Mouse (Mus musculus): ENCODE measurements around the gene Tmem191c. TPM values are rescaled to one million over a fixed set of nuclear protein-coding genes. Genes with fewer than 3 reads are reported as not detected.

Tmem191c gene
- polyA plus RNA-seq, 1 experiment from 2014 or later: 15.0 TPM

- Histone ChIP-seq H3K4me1 (ENCODE audit: control insufficient read depth, insufficient read depth, low read length) (peaks cover 73% of the 10 kb centered on the region), H3K27me3 (ENCODE audit: control insufficient read depth, insufficient read depth, low read length) (no peaks in the 10 kb centered on the region), H3K4me3 (ENCODE audit: low read length) (no peak overlapping the region), H3K4me2 (ENCODE audit: low read depth, low read length) (no peak overlapping the region), H3K9me3 (replicated peaks; ENCODE audit: control insufficient read depth, low read length) (no peaks in the 10 kb centered on the region), H3K27ac (ENCODE audit: low read length) (no peak overlapping the region), H3K9ac (ENCODE audit: low read length) (0 out of 2 replicates have a peak overlapping the region, but pooled peaks have one; percentile 9), H3K36me3 (ENCODE audit: control insufficient read depth, insufficient read depth) (no peaks in the 10 kb centered on the region)
- no peak for ATAC-seq (replicated peaks; ENCODE audit: extremely low read depth, insufficient read depth, low FRiP score)
- WGBS: 51% methylated on average over 2 of the region's 2 CpGs
Measured at GRCm38 (mm10) chr16:17239409-17239808, 36.5 kb upstream of the Tmem191c start.

DNA sequence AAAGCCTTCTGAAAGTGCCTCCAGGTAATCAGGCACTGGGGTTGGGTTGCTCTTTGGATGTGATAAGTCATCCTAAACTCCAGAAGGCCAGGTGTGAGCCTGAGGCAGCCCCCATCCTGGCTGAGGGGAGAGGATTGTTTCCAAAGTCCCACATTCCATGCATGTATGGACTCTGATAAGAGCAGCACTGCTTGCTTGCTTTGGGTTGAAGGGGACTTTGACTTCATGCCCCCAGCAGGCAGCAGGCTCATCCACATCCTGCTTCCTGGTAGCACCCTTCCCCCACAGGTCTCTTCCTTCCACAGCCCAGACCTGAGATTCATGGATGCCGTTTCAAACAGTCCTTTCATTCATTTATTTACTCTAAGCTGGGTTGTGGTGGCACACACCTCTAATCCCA lies 32.1 kb upstream of the Tmem191c start:
- no peak for ATAC-seq (replicated peaks; ENCODE audit: extremely low read depth, insufficient read depth, low FRiP score)
- Histone ChIP-seq H3K4me3 (ENCODE audit: low read length) (no peak overlapping the region), H3K9me3 (replicated peaks; ENCODE audit: control insufficient read depth, low read length) (no peaks in the 10 kb centered on the region), H3K27ac (ENCODE audit: low read length) (no peak overlapping the region), H3K9ac (ENCODE audit: low read length) (no peak overlapping the region), H3K4me1 (ENCODE audit: control insufficient read depth, insufficient read depth, low read length) (peaks cover 48% of the 10 kb centered on the region), H3K27me3 (ENCODE audit: control insufficient read depth, insufficient read depth, low read length) (no peaks in the 10 kb centered on the region), H3K36me3 (ENCODE audit: control insufficient read depth, insufficient read depth) (no peaks in the 10 kb centered on the region), H3K4me2 (ENCODE audit: low read depth, low read length) (no peak overlapping the region)
- 26% methylated on average over 1 of the region's 1 CpGs for WGBS

- no peaks in the 10 kb centered on the region for H3K9me3 ChIP-seq (replicated peaks; ENCODE audit: control insufficient read depth, low read length)
- WGBS: 90% methylated on average over 1 of the region's 1 CpGs
- no peak overlapping the region for H3K27ac ChIP-seq (ENCODE audit: low read length)
- no peak overlapping the region for H3K4me3 ChIP-seq (ENCODE audit: low read length)
- no peak for ATAC-seq (replicated peaks; ENCODE audit: extremely low read depth, insufficient read depth, low FRiP score)
- H3K27me3 ChIP-seq (ENCODE audit: control insufficient read depth, insufficient read depth, low read length): no peaks in the 10 kb centered on the region
- H3K4me1 ChIP-seq (ENCODE audit: control insufficient read depth, insufficient read depth, low read length): peaks cover 47% of the 10 kb centered on the region
- no peaks in the 10 kb centered on the region for H3K36me3 ChIP-seq (ENCODE audit: control insufficient read depth, insufficient read depth)
- H3K9ac ChIP-seq (ENCODE audit: low read length): no peak overlapping the region
- H3K4me2 ChIP-seq (ENCODE audit: low read depth, low read length): no peak overlapping the region
Measured at GRCm38 (mm10) chr16:17244996-17245395, 30.9 kb upstream of the Tmem191c start.

GRCm38 (mm10) chr16:17247727-17248126 lies 28.1 kb upstream of the Tmem191c start:
- Histone ChIP-seq H3K27me3 (ENCODE audit: control insufficient read depth, insufficient read depth, low read length) (no peaks in the 10 kb centered on the region), H3K9ac (ENCODE audit: low read length) (peak overlapping the region; percentile 40; the same call in 1 of the 2 replicates), H3K27ac (ENCODE audit: low read length) (peak overlapping the region; percentile 85), H3K36me3 (ENCODE audit: control insufficient read depth, insufficient read depth) (no peaks in the 10 kb centered on the region), H3K4me1 (ENCODE audit: control insufficient read depth, insufficient read depth, low read length) (peaks cover 52% of the 10 kb centered on the region), H3K4me2 (ENCODE audit: low read depth, low read length) (0 out of 2 replicates have a peak overlapping the region, but pooled peaks have one; percentile 11), H3K4me3 (ENCODE audit: low read length) (no peak overlapping the region), H3K9me3 (replicated peaks; ENCODE audit: control insufficient read depth, low read length) (no peaks in the 10 kb centered on the region)
- ATAC-seq (replicated peaks; ENCODE audit: extremely low read depth, insufficient read depth, low FRiP score): peak; percentile 72
- 36% methylated on average over 4 of the region's 4 CpGs for WGBS

GRCm38 (mm10) chr16:17249135-17249534 lies 26.7 kb upstream of the Tmem191c start:
- no peak overlapping the region for H3K4me3 ChIP-seq (ENCODE audit: low read length)
- no peak overlapping the region; the same call in 1 of the 2 replicates for H3K27ac ChIP-seq (ENCODE audit: low read length)
- H3K9ac ChIP-seq (ENCODE audit: low read length): no peak overlapping the region
- no peaks in the 10 kb centered on the region for H3K36me3 ChIP-seq (ENCODE audit: control insufficient read depth, insufficient read depth)
- no peak overlapping the region for H3K4me2 ChIP-seq (ENCODE audit: low read depth, low read length)
- H3K27me3 ChIP-seq (ENCODE audit: control insufficient read depth, insufficient read depth, low read length): no peaks in the 10 kb centered on the region
- H3K4me1 ChIP-seq (ENCODE audit: control insufficient read depth, insufficient read depth, low read length): peaks cover 57% of the 10 kb centered on the region
- 30% methylated on average over 6 of the region's 6 CpGs for WGBS
- no peak for ATAC-seq (replicated peaks; ENCODE audit: extremely low read depth, insufficient read depth, low FRiP score)
- no peaks in the 10 kb centered on the region for H3K9me3 ChIP-seq (replicated peaks; ENCODE audit: control insufficient read depth, low read length)

DNA sequence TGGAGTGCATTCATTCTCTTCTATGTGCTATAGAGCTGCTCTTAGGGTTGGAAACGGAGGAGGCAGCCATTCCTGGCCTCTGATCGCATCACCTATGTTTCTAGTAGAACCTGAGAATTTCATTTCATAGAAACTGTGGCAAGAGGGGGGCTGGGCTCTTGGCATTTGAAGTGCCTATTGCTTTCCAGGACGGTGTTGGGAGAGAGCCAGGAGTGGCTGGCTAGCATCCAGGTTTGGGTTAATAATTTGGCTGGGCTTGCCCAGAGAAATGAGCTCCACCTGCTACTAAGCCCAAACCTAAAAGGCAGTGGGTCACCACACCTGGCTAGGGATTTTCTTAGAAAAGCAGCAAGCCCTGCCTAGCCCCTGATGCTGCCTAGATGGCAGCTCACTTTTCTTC lies 24.3 kb upstream of the Tmem191c start:
- Histone ChIP-seq H3K27me3 (ENCODE audit: control insufficient read depth, insufficient read depth, low read length) (no peaks in the 10 kb centered on the region), H3K27ac (ENCODE audit: low read length) (no peak overlapping the region), H3K4me2 (ENCODE audit: low read depth, low read length) (peak overlapping the region; percentile 17; the same call in 1 of the 2 replicates), H3K4me3 (ENCODE audit: low read length) (no peak overlapping the region), H3K4me1 (ENCODE audit: control insufficient read depth, insufficient read depth, low read length) (peaks cover 62% of the 10 kb centered on the region), H3K9me3 (replicated peaks; ENCODE audit: control insufficient read depth, low read length) (no peaks in the 10 kb centered on the region), H3K9ac (ENCODE audit: low read length) (no peak overlapping the region), H3K36me3 (ENCODE audit: control insufficient read depth, insufficient read depth) (no peaks in the 10 kb centered on the region)
- no peak for ATAC-seq (replicated peaks; ENCODE audit: extremely low read depth, insufficient read depth, low FRiP score)
- 30% methylated on average over 3 of the region's 3 CpGs for WGBS

DNA sequence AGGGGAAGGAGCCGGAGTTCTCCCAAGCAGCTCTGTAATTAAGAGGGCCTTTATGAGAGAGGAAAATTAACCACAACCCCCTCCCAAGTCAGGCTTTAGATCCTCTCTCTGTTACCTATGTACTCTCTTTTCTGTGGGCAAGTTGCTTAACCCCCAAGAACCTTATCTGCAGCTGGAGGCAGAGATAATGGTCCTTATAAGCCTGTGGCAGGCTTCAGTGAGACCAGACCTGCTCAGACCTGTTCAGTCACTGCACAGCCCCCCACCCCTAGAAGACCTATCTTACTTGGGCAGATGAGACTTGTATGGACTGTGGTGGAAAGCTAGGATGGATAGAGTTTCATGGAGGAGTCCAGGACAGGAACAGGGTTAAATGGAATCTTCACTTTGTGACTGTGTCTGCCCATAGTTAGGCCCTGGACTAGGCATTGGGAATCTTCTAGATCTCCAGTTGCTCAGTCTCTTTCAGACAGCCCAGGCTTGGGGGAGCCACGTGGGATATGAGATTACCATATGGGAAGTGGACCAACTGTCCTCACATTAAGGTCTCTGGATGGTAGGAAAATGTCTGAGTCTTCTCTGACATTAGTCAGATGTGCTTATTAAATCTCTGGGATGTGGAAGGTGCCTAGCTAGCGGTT lies 23.7 kb upstream of the Tmem191c start:
- no peak overlapping the region for H3K4me2 ChIP-seq (ENCODE audit: low read depth, low read length)
- H3K4me3 ChIP-seq (ENCODE audit: low read length): no peak overlapping the region
- 51% methylated on average over 3 of the region's 3 CpGs for WGBS
- no peaks in the 10 kb centered on the region for H3K27me3 ChIP-seq (ENCODE audit: control insufficient read depth, insufficient read depth, low read length)
- H3K9me3 ChIP-seq (replicated peaks; ENCODE audit: control insufficient read depth, low read length): no peaks in the 10 kb centered on the region
- peaks cover 61% of the 10 kb centered on the region for H3K4me1 ChIP-seq (ENCODE audit: control insufficient read depth, insufficient read depth, low read length)
- no peak overlapping the region for H3K9ac ChIP-seq (ENCODE audit: low read length)
- H3K27ac ChIP-seq (ENCODE audit: low read length): no peak overlapping the region
- ATAC-seq (replicated peaks; ENCODE audit: extremely low read depth, insufficient read depth, low FRiP score): no peak
- no peaks in the 10 kb centered on the region for H3K36me3 ChIP-seq (ENCODE audit: control insufficient read depth, insufficient read depth)

DNA sequence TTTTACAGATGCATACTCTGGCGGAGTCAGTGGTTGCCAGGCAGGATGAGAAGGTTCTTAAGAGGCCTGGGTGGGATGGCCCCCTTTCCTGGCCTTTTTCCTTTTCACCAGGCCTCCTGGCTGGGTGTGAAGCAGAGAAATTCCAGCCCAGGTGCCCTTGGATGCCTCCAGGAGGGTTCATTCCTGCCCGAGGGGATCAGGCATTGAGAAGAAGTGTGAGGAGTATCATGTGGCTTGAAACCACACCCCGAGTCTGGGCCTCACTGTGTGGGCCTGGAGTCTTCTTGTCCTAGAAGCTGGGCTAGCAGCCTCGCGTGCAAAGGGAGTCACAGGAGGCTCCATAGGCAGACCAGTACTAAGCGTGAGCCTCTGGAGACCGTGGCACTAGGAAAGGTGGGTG lies 23.0 kb upstream of the Tmem191c start:
- no peak overlapping the region for H3K4me3 ChIP-seq (ENCODE audit: low read length)
- H3K9me3 ChIP-seq (replicated peaks; ENCODE audit: control insufficient read depth, low read length): no peaks in the 10 kb centered on the region
- no peak for ATAC-seq (replicated peaks; ENCODE audit: extremely low read depth, insufficient read depth, low FRiP score)
- no peak overlapping the region for H3K27ac ChIP-seq (ENCODE audit: low read length)
- H3K36me3 ChIP-seq (ENCODE audit: control insufficient read depth, insufficient read depth): peaks cover 6% of the 10 kb centered on the region
- 53% methylated on average over 7 of the region's 7 CpGs for whole genome bisulfite sequencing
- H3K4me2 ChIP-seq (ENCODE audit: low read depth, low read length): no peak overlapping the region
- no peak overlapping the region for H3K9ac ChIP-seq (ENCODE audit: low read length)
- H3K4me1 ChIP-seq (ENCODE audit: control insufficient read depth, insufficient read depth, low read length): peaks cover 55% of the 10 kb centered on the region
- H3K27me3 ChIP-seq (ENCODE audit: control insufficient read depth, insufficient read depth, low read length): no peaks in the 10 kb centered on the region

- Histone ChIP-seq H3K4me1 (ENCODE audit: control insufficient read depth, insufficient read depth, low read length) (peaks cover 43% of the 10 kb centered on the region), H3K9me3 (replicated peaks; ENCODE audit: control insufficient read depth, low read length) (no peaks in the 10 kb centered on the region), H3K4me3 (ENCODE audit: low read length) (no peak overlapping the region), H3K9ac (ENCODE audit: low read length) (no peak overlapping the region), H3K36me3 (ENCODE audit: control insufficient read depth, insufficient read depth) (peaks cover 14% of the 10 kb centered on the region), H3K27me3 (ENCODE audit: control insufficient read depth, insufficient read depth, low read length) (no peaks in the 10 kb centered on the region), H3K4me2 (ENCODE audit: low read depth, low read length) (0 out of 2 replicates have a peak overlapping the region, but pooled peaks have one; percentile 1), H3K27ac (ENCODE audit: low read length) (no peak overlapping the region)
- whole genome bisulfite sequencing: 33% methylated on average over 4 of the region's 4 CpGs
- no peak; the same call in 1 of the 2 replicates for ATAC-seq (replicated peaks; ENCODE audit: extremely low read depth, insufficient read depth, low FRiP score)
Measured at GRCm38 (mm10) chr16:17254005-17254597, 21.8 kb upstream of the Tmem191c start.

All from heart, embryonic 16.5 days (tissue).